Mouse (Mus musculus) heart, adult 2 months (tissue): ENCODE data around the gene Snx13.

Experiments
- CTCF ChIP-seq: fragments of 200-600 bp; IDR thresholded peaks from 2 replicates; pipeline ENCODE4 v1.8.1; 2022; ENCODE audit warnings: antibody characterized with exemption, mild to moderate bottlenecking, moderate library complexity
- EP300 ChIP-seq: fragments of 200-500 bp; IDR thresholded peaks from 2 replicates; pipeline ENCODE4 v1.6.1; 2011; ENCODE audit warnings: low read depth, low read length, control low read depth; ENCODE audit not compliant: insufficient read depth
- POLR2A ChIP-seq: fragments of 200-500 bp; IDR thresholded peaks from 2 replicates; pipeline ENCODE4 v1.6.1; 2011; ENCODE audit warnings: mild to moderate bottlenecking, low read depth, low read length, control low read depth; ENCODE audit not compliant: insufficient read depth

- TF ChIP-seq CTCF, result no peak
- no peak for TF ChIP-seq EP300
- TF ChIP-seq POLR2A, result no peak
Observed at GRCm38 (mm10) chr12:35013950-35014349, 33.0 kb upstream of the Snx13 start.
